Mouse (Mus musculus) liver (tissue): Measurements from ENCODE around the gene Cers1.

Source experiments
- DNase-seq: peaks from one replicate; pipeline ENCODE4 v3.0.0-alpha.2; 2020; ENCODE audit warnings: mixed read lengths

Cers1 gene

DNA sequence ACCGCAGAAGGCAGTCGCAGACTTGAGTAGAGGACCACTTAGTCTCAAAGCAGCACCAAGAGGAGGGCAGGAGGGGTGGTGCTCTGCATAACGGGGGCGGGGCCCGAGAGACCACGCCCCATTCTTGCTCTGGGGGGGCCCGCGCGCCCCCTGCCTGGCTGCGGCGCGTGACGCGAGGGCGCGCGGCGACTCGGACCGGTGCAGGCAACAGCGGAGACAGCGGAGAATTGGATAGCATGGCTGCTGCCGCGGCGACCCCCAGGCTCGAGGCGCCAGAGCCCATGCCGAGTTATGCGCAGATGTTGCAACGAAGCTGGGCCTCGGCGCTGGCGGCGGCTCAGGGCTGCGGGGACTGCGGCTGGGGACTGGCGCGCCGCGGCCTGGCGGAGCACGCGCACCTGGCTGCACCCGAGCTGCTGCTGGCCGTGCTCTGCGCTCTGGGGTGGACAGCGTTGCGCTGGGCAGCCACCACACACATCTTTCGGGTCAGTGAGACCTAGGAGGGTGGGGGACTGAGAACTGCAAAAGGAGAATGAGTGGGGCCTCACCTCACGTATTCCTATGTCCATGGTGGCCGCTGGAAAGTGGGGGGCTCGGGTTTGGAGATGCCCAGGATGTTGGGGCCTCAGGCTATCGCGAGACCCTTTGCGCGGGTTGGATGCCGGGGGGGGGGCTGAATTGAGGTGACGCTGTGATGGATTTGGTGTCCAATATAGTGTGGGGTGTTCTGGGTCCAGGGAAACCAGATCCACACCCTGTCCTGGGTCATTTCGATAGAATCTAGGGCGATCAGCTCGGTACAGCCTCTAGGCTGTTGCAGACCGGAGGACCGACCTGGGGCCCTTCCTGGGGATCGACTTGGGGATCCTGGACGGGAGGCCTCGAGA lies at the start of gene Cers1:
Gene Cers1, plus strand, starts transcription at position 152 of the 887 bp plus-strand sequence.
- peak; percentile 70 for DNase-seq

DNA sequence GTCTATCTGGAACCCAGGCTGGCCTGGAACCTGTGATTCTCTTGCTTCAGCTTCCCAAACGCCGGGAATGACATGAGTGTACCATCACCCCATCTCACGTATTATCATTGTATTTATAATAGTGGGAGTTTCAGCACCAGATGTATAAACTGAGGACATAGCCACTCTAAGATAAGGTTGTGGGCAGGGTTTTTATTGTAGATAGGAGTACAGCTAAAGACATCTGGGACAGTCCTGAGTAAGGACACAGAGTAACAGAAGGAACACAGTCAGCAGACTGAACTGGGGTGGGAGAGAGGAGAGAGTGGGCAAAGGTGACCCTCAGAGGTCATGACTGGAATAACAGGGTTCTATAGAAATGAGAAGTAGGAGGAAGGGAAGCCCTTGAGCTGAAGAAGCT lies 47.9 kb upstream of the Cers1 start:
- DNase-seq: no peak

DNA sequence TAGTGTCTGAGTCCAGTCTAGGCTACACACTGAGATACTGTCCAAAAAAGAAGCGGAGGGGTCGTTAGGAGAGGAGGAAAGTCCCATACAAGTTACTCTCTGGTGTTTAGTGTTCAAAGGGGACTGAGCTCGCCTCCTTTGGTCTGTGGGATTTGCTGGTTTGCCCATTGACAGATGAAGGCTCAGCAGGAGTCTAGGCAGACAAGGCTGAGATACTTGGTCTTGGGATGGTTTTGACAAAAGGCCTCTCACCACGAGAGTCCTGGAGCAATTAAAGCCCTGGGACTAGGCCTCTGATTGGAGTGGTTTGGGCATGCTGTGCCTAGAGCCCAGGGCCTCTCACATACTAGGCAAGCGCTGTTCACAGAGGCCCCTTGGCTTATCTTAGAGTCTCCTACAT lies 47.3 kb upstream of the Cers1 start:
- DNase-seq: no peak

DNA sequence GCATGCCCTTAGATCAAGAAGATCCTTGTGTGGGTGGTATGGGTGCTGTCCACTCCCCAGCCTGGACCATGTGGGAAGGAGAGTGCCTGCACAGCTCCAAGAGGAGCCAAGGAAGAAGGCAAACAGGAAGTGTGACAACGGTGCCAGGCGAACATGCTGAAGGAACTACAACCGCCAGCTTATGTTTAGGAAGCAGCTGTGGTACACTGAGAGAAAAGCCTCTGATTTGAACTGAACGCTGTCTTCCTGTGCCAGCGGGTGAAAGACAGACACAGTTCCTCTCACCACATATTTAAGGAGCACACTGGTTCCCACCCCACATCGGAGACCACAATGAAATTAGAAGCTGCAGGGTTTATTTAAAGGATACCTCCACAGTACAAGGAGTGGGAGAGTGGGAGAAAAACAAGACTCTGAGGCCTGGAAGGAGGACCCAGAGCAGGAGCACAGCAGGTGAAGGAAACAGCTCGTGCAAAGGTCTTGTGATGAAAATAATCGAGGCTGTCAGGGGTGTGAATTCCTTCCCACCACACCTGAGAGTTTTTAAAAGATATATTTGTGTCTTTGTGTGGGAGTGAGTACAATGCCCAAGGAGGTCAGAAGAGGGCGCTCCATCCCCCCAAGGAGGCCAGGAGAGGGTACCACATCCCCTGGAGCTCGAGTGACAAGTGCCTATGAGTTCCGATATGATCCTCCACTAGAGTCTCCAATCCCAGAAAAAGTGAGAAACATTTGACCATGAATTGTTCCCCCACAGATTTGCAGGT lies 46.6 kb upstream of the Cers1 start:
- DNase-seq: peak; percentile 40

DNA sequence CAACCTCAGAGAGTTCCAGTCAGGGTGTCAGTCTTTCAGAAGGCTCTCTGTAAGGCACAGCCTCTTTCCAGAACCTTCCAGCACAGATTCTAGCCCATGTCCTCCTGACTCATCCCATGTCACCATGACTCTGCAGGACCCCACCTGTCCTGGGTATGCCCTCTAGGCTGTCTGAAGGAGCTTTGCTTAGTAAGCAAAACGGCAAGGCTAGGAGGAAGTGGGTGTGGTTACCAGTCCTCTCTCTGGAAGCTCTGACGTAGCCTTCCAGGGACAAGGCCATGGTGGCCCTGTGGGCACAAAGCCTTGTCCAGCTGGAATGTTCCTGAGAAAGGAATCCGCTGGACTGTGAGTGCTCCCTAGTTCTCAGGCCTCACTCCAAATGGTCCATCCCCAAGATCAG lies 42.6 kb upstream of the Cers1 start:
- DNase-seq: peak; percentile 82

DNA sequence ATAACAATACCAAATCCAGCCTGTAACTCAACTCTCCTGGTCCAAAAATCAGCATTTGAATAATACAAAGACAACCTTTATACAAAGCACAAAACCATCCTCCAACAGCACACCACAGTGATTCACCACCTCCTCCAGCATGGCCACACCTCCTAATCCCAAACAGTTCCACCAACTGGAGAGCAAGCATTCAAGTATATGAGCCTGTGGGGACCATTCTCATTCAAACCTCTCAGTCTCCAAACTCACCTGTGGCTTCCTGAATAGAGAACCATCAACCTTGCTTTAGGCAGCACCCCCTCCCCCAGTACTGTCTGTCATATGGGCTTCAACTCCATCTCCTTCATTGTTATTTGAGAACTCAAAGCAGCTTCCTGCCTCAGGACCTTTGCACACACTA lies 41.2 kb upstream of the Cers1 start:
- no peak for DNase-seq

DNA sequence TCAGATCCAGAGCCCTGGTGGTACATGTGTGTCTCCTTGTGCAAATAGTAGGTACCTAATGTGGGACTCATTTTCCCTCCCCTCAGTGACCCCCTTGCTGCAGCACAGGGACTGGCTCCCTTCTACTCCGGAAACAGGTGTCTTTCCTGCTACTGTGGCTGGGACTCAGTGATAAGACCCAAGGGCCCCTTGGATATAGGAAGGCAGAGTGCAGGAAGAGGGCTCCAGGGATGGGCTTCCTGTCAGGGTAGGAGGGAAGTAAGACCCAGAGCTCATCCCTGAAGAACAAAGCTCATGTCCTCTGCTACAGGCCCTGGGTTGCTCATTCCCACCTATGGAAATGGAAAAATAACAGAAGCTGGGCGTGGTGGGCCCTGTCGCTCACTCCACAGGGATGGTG lies 39.1 kb upstream of the Cers1 start:
- DNase-seq: peak; percentile 36

DNA sequence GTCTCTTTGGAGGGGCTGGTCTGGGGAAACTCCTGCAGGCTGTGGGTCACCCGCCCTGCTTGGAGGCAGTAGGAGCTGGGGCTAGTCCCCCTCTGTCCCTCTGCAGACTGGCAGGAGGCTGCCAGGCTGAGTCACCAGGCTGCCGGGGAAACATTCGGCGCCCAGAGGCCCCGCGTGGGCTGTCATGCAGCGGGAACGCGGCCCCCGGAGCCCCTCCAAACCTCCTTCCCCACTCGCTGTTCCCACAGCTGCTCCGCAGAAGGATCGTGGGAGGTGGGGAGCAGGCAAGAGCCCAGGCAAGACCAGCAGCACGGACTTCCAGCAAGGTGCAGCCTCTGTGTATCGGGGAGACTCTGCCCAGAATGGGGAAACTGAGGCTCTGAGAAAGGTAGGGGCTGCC lies 37.4 kb upstream of the Cers1 start:
- DNase-seq: no peak

DNA sequence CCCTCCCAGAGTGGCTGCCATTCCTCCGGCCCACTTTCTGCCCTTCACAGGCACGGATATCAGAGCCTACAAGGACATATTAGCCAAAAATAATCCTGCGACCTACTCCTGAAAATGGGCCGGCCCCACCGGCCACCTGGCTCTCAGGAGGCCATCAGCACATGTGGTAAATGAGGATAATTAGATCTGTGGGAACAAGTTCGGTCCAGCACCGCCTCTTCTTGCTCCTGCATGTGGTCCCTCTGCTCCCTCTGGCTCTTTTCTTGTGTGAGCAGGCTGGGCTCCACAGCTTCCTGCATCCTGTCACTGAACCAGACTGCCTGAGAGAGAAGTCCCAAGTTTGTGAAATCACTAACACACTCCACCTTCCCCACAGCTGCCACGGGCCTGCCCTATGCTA lies 36.3 kb upstream of the Cers1 start:
- DNase-seq: no peak

DNA sequence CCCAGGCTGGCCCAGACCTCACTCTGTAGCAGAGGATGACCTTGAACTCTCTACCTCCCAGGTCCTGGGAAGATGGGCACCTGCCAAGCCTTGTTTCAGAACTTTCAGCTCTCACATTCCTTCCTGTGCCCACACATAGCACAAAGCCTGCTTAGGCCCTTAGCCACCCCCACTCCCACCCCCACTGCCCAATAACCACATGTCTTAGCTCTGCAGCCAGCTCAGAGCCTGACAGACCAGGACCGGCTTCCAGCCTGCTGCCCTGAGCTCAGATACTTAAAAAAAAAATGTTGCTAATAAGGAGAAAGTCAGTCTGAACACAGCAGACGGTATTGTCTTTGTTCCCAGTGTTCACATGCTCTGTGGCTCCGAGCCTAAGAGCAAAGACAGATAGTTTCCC lies 34.6 kb upstream of the Cers1 start:
- DNase-seq: no peak

DNA sequence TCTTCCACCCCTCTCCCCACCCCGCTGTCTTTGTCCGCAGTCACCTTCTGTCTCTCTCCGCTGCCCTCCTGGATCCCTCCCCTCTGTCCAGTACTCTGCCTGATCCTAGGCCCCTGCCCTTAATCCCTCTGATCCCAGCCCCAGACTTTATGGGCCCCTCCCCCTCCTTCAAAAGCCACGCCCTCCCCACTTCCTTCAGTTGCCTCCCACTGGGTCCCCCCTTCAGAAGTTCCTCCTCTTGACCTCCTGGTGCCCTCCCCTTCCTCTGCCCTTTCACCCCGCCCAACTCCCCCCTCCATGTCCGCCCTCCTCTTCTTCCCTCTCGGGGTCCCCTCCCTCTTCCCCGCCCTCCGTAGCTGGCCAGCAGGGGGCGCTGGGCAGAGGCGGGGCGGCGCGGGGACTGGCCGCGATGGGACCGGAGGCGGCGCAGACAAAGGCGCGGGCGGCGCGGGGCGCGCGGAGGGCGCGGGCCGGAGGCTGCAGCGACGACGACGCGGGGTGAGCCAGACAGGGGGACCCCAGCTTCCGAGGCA lies 32.9 kb upstream of the Cers1 start, which contains the start of gene Homer3:
Gene Homer3, plus strand, starts transcription at position 225 of the 533 bp plus-strand sequence.
- DNase-seq: peak; percentile 86

DNA sequence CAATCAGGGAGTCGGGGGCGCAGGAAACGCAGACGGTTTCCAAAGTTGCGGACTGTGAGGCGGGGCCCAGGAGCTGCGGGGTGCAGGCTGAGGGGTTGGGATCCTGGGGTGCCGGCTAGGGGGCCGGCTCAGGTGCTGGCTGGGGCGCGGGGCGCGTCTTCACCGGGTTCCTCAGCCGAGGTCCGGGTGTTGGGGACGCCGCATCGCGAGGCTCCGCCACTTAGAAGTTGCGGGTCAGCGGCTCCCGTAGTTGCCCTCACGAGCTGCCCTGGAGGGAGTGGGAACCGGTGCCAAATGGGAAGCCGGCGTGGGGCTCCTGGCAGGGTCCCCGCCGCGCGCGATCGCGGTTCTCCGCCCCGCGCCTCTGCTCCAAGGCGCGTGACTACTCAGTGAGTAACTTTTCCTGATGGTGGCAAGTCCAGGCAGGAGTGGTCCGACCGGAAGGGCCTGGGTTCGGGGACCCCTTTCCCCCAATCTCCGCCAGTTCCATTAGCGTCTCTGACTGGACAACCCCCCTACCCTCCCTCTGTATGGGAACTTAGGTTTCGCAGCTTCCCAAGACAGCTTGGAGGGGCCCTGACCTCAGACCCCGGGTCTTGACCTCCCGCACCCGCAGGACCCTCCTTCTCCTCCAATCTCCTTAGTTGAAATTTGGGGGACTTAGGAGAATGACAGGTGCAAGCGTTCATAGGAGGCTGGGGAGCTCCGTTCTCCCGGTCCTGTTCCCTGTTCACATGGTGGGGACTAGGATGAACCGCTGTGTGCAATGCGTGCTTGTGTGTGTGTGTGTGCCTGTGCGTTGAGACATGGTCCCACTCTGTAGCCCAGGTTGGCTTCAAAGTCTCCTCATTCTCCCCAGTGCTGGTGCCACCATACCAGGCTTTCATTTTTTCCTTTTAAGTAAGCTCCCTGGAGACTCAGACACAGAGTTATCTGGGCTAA lies 32.2 kb upstream of the Cers1 start:
- DNase-seq: no peak

DNA sequence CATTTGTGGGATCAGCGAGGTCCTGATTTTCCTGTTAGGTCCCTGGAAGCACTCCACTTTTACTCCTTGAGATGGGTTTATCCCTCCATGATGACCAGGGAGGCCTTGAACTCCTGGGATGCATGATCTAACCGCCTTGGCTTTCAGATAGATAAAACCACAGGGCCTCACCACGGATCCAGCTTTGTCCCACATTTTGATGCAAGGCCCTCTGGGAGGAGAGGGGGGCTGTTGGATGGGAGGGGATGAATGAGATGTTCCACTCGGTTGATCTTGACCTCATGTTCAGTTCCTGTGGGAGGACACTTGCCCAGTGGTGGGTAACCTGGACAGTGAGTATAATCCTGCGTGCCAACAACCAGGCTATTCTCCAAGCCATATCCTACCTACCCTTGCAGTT lies 31.2 kb upstream of the Cers1 start:
- no peak for DNase-seq

DNA sequence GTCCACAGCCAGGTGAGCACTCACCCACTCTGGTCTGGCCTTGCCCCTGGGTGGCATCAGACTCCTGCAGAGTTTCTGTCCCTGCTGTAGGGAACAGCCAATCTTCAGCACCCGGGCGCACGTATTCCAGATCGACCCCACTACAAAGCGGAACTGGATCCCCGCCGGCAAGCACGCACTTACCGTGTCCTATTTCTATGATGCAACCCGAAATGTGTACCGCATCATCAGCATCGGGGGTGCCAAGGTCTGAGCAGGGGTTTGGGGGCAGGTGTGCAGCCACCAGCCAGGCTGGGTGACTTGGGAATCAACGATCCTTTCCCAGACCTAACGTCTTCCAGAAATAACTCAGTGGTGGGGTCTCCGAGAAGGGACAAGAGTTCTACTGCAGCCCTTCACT lies 30.3 kb upstream of the Cers1 start:
- DNase-seq: no peak

DNA sequence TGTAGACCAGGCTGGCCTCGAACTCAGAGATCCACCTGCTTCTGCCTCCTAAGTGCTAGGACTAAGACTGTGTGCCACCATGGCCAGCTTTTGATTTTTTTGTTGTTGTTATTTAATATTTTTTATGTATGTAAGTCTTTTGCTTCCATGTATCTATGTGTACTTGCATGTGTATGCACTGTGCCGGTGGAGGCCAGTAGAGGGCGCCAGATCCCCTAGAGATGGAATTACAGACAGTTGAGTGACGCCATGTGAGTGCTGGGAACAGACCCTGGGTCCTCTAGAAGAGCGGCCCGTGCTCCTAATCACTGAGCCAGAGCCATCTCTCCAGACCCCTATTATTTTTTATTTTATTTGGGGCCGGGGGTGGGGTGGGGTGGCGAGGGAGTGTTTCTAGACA lies 28.8 kb upstream of the Cers1 start:
- peak; percentile 53 for DNase-seq

DNA sequence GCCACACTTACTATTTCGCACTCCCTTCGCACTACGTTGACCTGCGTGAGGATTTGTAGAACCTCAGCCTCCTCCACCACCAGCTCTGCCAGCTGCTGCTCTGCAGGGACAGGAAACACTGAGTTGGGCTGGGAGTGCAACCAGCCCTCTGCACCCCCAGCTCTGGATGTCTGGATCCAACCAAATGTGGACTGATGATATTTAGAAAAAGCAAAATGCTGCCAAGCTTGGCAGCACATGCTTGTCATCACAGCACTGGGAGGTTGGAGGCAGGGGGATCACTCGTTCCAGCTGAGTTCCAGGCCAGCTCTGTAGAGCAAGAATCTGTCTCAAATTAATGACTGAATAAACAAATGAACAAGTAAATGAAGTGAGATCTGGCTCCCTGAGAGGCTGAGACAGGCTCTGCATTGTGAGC lies 21.6 kb upstream of the Cers1 start:
- no peak for DNase-seq

DNA sequence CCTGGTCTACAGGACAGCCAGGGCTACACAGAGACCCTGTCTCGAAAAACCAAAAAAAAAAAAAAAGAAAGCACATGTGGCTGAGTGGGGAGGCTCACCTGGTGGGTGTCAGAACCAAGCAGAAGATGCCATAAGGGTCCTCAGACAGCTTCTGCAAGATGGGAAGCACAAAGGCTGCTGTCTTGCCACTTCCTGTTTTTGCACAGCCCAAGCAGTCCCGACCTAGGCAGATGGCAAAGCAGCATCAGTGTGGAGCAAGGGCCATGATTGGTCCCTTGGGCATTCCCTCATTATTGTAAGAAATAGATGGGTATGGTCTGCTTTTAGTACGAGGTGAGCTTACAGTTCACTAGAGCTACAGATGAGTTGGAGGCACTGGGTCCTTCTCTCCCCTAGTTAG lies 14.7 kb upstream of the Cers1 start:
- no peak for DNase-seq

DNA sequence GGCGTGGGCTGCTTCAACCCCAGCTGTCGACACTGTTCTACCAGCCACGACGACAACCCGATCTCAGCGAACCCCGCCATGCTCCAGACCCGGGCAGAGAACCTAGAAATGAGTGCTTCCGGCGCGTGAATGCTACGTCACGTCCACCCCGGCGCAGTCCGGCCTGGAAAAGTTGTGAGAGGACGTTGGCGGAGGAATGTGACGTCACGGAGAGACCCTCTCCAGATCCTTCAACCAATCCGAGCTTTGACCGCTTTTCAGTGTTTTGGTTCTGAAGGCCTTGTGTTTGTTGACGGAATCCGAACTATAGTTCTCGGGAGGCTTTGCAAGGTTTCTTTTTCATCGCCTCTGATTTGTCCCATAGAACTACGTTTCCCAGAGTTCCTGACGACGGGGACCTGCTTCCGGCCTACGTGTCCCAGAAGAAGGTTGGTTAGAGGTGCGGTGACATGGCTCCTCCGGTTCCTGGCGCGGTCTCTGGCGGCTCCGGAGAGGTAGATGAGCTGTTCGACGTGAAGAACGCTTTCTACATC lies 13.2 kb upstream of the Cers1 start, which contains the start of the genes Ddx49 and Cope:
Gene Ddx49, minus strand, starts transcription at position 132 of the 533 bp plus-strand sequence.
Gene Cope, plus strand, starts transcription at position 161 of the 533 bp plus-strand sequence.
- DNase-seq: peak; percentile 90

DNA sequence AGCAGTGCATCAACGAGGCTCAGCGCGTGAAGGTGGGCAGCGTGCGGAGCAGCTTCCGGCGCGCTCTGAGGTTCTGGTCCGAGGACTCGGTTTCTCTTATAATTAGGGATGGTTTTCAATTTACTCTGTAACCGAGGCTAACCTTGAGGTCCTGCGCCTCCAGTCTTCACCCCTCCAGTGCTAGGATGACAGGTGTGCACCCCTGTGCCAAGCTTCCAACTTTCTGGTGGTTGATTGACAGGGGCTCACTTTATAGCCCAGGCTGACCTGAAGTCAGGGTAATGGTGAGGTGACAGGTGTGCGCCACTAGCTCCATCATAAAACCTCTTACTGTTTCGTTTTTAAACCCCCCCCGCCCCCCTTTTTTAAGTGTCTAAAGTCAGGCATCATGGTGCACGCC lies 12.7 kb upstream of the Cers1 start:
- no peak for DNase-seq

DNA sequence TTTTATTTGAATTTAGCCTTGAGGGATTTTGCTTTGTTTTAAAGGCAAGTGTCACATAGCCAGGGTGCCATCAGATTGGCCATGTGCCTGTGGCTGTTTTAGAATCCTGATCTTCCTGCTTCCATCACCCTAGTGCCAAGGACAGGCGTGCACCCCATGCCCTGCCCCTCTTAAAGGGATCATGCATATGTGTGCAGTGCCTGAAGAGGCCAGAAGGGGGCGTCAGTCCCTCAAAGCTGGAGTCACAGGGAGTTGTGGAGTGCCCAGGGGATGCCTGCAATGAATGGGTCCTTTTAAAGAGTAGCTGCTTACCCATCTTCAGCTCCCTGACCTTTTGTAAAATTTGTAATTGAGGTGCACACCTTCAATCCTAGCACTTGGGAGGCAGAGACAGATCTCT lies 6.3 kb upstream of the Cers1 start:
- peak; percentile 40 for DNase-seq

DNA sequence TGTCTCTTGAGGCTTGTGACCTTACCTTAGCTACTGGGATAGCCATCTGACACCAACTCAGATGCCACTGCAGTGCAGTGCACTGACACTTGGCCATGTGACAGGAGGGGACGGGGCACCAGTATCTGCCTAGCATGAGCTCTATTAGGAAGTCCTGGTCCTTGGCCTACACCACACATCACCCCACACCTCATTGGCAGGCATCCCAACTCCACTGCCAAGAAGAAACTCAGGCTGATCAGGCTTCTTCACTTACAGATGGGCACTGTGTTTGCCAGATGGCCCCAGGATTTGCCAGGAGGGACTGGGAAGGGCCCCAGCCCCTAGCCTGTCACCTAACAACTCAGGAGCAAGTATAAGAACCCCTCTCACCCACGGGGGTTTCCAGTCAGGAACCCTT lies 2.2 kb upstream of the Cers1 start:
- DNase-seq: no peak
